Mouse (Mus musculus) lung, adult 2 months (tissue): ENCODE data around the gene Sec24c. TPM values are rescaled to one million over a fixed set of nuclear protein-coding genes. Genes with fewer than 3 reads are reported as not detected.

Source experiments
- DNase-seq: peaks from one replicate; pipeline ENCODE4 v3.0.0; 2022
- H3K4me1 ChIP-seq: fragments of 200-500 bp; 2 replicates; pipeline ENCODE4 v1.6.1; 2011; ENCODE audit warnings: low read length; ENCODE audit not compliant: control insufficient read depth, insufficient read depth
- H3K4me3 ChIP-seq: fragments of 200-500 bp; replicated peaks from 2 replicates; pipeline ENCODE3; 2011; ENCODE audit warnings: low read depth, mild to moderate bottlenecking, control low read depth, low read length; ENCODE audit errors: extremely low read depth
- CTCF ChIP-seq: fragments of 200-500 bp; IDR thresholded peaks from 2 replicates; pipeline ENCODE4 v1.5.1; 2011; ENCODE audit warnings: mild to moderate bottlenecking, low read length, control low read depth; ENCODE audit not compliant: insufficient read depth
- POLR2A ChIP-seq: fragments of 200-500 bp; IDR thresholded peaks from 2 replicates; pipeline ENCODE4 v1.6.1; 2011; ENCODE audit warnings: low read depth, mild to moderate bottlenecking, control low read depth, low read length, borderline replicate concordance; ENCODE audit errors: extremely low read depth
- WGBS: fragments of 180-500 bp; shearing (Covaris S2); methylation state at CpG from one replicate; pipeline ENCODE4 v1.1.7; 2018; 5-methylcytosine and 5-hydroxymethylcytosine counted together
- polyA plus RNA-seq: library from polyadenylated mRNA; depleted of rRNA; stranded (reverse); fragments of >200 nt; gene quantifications from 2 replicates; pipeline ENCODE4 v1.2.3, GENCODE M21; 2012

Gene Sec24c
- polyA plus RNA-seq, 1 experiment = 175 TPM

DNA sequence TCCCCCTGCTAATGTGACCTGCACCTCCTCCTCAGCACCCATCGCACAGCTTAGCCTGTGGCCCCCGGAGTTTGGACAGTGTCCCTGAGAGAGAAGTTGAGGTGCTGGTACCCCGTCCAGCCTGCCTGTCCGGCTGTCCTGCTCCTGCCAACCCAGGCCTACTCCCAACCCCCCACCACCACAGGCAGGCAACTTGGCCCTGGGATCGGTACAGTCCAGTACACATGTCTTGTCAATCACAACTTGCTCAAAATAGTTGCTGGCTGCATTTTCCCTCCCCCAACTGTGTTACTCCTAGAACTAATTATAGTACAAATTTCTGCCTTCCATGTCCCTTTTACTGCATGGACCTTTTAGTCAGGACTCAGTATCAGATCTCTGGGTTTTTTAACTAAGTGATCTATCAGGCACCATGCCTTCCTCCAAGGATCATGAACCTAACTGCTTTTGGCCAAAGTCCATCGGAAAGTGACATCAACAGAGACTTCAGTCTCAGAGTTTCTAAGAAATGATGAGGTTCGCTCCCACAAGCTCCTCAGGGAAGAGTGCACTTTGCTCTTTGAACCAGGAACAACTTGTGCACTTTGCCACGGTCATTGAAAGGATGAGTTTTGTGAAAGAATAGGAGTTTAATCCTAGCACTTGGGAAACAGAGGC, 5.8 kb upstream of the Sec24c start, which contains the start of gene Synpo2l:
Gene Synpo2l, minus strand, starts transcription at position 201 of the 657 bp plus-strand sequence.
- H3K4me3 ChIP-seq = no peak within 1 kb of the TSS
- WGBS = 76% methylated on average over 8 of the region's 8 CpGs
- no peak for TF ChIP-seq CTCF
- TF ChIP-seq POLR2A = no peak
- no peak for DNase-seq
- H3K4me1 ChIP-seq = no peaks in the 10 kb centered on the region

DNA sequence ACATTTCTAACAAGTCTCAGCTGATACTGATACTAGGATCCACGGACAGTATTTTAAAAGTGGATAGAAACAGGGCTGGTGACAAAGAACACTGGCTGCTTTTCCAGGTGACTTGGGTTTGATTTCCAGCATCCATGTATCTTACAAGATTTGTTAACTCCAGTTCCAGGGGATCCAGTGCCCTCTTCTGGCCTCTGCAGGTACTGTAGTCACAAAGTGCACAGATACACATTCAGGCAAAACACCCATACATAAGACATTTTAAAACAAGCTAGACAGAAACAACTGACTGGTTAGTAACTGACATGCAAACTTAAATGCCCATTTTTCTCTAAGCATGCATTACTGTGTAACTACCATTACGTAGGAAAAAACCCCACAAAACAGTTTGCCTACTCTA, 1.1 kb upstream of the Sec24c start:
- peaks cover 3% of the 10 kb centered on the region for H3K4me1 ChIP-seq
- 97% methylated on average over 2 of the region's 2 CpGs for WGBS
- TF ChIP-seq POLR2A = no peak
- no peak for TF ChIP-seq CTCF
- no peak overlapping the region for H3K4me3 ChIP-seq
- DNase-seq = no peak

DNA sequence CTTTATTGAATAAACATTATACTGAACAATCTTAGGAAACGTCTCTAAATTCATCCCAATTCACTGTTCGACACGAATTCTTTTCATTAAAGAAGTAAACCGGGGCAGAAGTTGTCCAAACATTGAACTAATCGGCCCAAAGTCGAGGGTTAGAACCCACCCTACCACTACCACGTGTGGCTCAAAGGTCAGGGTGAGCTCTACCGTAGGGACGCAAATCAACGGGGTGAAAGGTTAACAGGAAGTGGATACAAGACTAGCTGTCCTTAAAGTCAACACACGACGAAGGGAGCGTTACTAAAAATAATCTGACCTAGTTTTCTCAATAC, 409 bp upstream of the Sec24c start:
- TF ChIP-seq CTCF = no peak
- 6% methylated on average over 13 of the region's 13 CpGs for WGBS
- Histone ChIP-seq H3K4me3 (peak overlapping the region; percentile 59), H3K4me1 (peaks cover 3% of the 10 kb centered on the region)
- DNase-seq = peak; percentile 49

DNA sequence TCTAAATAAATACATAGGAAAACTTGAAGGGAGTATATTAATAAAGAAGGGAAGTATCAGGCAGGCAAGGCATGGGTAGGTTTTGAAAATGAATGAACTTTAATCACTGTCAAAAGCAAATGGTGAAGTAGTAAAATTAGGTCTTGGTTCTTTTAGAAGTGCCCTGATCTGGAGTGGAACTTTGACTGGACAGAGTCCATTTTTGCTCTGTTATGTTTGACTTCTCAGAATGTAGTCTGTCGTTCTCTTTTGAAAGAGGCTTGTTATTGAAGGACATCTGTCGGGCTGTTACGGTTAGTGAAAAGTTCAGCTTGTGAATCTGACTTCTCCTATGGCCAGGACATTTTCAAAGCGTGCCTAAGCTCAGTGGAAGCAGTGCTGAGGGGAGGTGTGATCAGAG, 3.8 kb downstream of the Sec24c start:
- WGBS = 90% methylated on average over 4 of the region's 4 CpGs
- Histone ChIP-seq H3K4me1 (peaks cover 3% of the 10 kb centered on the region), H3K4me3 (no peak overlapping the region)
- no peak for DNase-seq
- TF ChIP-seq POLR2A (no peak), CTCF (no peak)

DNA sequence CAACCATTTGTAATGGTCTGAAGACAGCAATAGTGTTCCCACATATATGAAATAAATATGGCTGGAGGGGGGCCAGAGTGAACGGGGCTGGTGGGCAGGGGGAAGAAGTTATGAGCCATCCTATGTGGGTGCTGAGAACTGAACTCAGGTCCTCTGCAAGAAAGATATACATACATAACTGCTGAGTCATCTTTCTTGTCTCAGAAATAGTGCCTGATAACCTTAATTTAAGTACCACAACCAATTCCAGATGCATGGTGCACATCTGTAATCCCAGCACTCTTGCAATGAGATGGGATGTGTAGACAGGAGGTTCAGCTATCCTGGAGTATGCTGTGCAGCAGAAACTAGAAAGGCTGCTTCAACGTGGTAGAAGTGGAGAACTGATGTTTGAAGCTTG, 7.6 kb downstream of the Sec24c start:
- 78% methylated on average over 2 of the region's 2 CpGs for WGBS
- no peak for DNase-seq
- no peak for TF ChIP-seq POLR2A
- no peak for TF ChIP-seq CTCF
- Histone ChIP-seq H3K4me3 (no peak overlapping the region), H3K4me1 (no peaks in the 10 kb centered on the region)

DNA sequence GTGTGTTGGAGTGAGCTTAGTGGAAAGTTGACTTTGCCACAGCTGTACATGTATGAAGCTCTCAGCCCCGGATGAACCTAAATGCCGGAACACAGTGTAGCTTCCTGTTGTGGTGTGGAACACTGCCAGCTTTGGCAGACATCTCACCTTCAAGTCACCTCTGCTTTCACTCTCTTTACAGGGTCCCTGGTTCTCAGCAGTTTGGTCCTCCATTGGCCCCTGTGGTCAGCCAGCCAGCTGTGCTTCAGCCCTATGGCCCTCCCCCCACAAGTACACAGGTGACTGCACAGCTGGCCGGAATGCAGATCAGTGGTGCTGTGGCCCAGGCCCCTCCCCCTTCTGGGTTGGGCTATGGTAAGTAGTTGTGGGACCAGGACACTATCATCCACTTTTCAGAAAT, 8.4 kb downstream of the Sec24c start:
- H3K4me3 ChIP-seq = no peak overlapping the region
- no peak for DNase-seq
- 21% methylated on average over 3 of the region's 3 CpGs for whole genome bisulfite sequencing
- H3K4me1 ChIP-seq = no peaks in the 10 kb centered on the region
- TF ChIP-seq CTCF = no peak
- TF ChIP-seq POLR2A = no peak

DNA sequence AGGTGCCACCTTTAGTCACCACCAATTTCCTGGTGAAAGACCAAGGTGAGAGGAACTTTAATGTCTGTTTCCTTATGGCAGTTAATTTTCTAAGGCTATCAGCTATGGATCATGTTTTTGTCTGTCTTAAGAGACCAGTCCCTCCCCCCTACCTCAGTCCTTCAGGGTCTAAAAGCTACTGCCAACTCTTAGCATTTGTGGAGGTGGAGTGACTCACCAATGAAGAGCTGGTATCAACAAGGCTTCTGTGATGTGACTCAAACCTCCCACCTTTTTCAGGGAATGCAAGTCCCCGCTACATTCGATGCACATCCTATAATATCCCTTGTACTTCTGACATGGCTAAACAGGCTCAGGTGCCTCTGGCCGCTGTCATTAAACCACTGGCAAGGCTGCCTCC, 12.5 kb downstream of the Sec24c start:
- 98% methylated on average over 3 of the region's 3 CpGs for WGBS
- TF ChIP-seq CTCF (no peak), POLR2A (no peak)

DNA sequence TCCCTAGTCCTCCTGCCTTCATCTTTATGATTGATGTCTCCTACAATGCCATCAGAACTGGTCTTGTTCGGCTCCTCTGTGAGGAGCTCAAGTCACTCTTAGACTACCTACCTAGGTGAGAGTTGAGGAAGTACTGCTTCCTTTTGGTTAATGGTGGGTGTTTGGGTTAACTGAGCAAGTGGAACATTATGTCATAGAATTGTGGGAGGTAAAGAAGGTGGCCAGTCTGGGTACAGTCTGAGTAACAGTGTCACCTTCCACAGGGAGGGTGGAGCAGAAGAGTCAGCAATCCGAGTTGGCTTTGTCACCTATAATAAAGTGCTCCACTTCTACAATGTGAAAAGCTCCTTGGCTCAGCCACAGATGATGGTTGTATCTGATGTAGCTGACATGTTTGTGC, 14.9 kb downstream of the Sec24c start:
- Histone ChIP-seq H3K4me3 (no peak overlapping the region), H3K4me1 (no peaks in the 10 kb centered on the region)
- TF ChIP-seq CTCF (no peak), POLR2A (no peak)
- no peak for DNase-seq
- WGBS = 81% methylated on average over 2 of the region's 2 CpGs

More for the DNA sequence above, 12.5 kb downstream of the Sec24c start:
- Histone ChIP-seq H3K4me1 (no peaks in the 10 kb centered on the region), H3K4me3 (no peak overlapping the region)
- no peak for DNase-seq

DNA sequence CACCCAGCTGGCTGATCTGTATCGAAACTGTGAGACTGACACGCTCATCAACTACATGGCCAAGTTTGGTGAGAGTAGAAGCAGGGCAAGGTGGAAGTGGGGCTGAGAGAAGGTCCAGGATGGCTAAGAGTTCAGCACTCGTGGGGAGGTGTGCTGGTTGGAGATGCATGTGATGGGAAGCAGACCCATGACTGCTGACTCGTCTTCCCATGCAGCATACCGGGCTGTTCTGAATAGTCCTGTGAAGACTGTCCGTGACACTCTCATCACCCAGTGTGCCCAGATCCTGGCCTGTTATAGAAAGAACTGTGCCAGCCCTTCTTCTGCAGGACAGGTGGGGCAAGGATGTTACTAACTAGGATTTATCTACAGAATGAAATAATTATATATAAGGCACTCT, 17.7 kb downstream of the Sec24c start:
- H3K4me3 ChIP-seq = no peak overlapping the region
- no peak for DNase-seq
- WGBS = 89% methylated on average over 6 of the region's 6 CpGs
- H3K4me1 ChIP-seq = peaks cover 10% of the 10 kb centered on the region
- TF ChIP-seq CTCF (no peak), POLR2A (no peak)

DNA sequence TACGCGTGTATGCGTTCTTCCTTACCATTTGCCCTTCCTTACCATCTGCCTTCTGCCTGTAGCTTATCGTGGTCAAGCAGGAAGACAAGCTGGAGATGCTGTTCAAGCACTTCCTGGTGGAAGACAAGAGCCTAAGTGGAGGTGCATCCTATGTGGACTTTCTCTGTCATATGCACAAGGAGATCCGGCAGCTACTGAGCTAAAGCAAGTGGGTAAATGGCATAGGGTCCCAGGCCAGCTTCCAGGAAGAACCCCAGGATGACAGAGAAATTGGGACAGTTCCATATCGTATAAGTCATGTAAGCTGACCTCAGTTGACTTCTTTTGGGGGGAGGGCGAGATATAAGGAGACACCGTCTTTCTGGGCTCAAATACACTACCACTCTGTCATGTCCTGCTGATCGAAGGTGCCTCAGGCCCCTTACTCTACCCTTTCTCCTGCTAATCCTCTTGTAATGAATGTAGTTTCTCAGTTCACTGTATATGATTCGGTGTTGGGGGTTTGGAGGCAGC, 19.5 kb downstream of the Sec24c start:
- TF ChIP-seq CTCF (no peak), POLR2A (no peak)
- Histone ChIP-seq H3K4me1 (peaks cover 17% of the 10 kb centered on the region), H3K4me3 (no peak overlapping the region)
- no peak for DNase-seq
- 78% methylated on average over 10 of the region's 10 CpGs for WGBS
